Mouse (Mus musculus) erythroblast, adult 5-6 weeks (primary cell): Measurements from ENCODE around the gene Ulk2. TPM values are rescaled to one million over a fixed set of nuclear protein-coding genes. Genes with fewer than 3 reads are reported as not detected.

Experiments
- ATAC-seq: replicated peaks from 2 replicates; pipeline ENCODE4 v1.8.0; 2016; ENCODE audit warnings: moderate number of reproducible peaks, mild to moderate bottlenecking, moderate TSS enrichment, inconsistent platforms; ENCODE audit not compliant: poor library complexity, low FRiP score, severe bottlenecking
- total RNA-seq, 2 experiments: library from RNA; stranded (forward) in 1 of 2; stranded (reverse) in 1 of 2; fragments of 150-400 nt in 1 of 2; fragments of 200-764, 138-1000 nt in 1 of 2; gene quantifications; 2 replicates each; pipeline versions ENCODE4 v1.2.3 to v1.2.4; 2015 to 2017; ENCODE audit warnings: low replicate concordance in 2 of 2

Gene Ulk2
- total RNA-seq, 2 experiments from 2014 or later, result 7.5 to 8.5 TPM

- ATAC-seq, result no peak
Observed at GRCm38 (mm10) chr11:61774551-61775149, 80.2 kb downstream of the Ulk2 start.

- ATAC-seq, result peak; percentile 91
Observed at GRCm38 (mm10) chr11:61761584-61762407, 93.1 kb downstream of the Ulk2 start, which contains the start of gene Prpsap2. TSS of gene Prpsap2 (minus strand) at chr11:61762088.

- ATAC-seq, result peak; percentile 52
Observed at GRCm38 (mm10) chr11:61760518-61760917, 94.4 kb downstream of the Ulk2 start.

GRCm38 (mm10) chr11:61757151-61757550 is 97.7 kb downstream of the Ulk2 start:
- peak; percentile 80 for ATAC-seq

GRCm38 (mm10) chr11:61751612-61752011 is 103.3 kb downstream of the Ulk2 start:
- peak; percentile 78 for ATAC-seq

- ATAC-seq, result no peak
Observed at GRCm38 (mm10) chr11:61747161-61747560, 107.7 kb downstream of the Ulk2 start.

- ATAC-seq, result no peak
Observed at GRCm38 (mm10) chr11:61745781-61746180, 109.1 kb downstream of the Ulk2 start.

GRCm38 (mm10) chr11:61744460-61744859 is 110.4 kb downstream of the Ulk2 start:
- ATAC-seq, result 0 out of 2 replicates have a peak, but pooled peaks have one; percentile 60

GRCm38 (mm10) chr11:61743768-61744167 is 111.1 kb downstream of the Ulk2 start:
- ATAC-seq, result no peak

GRCm38 (mm10) chr11:61740500-61740899 is 114.4 kb downstream of the Ulk2 start:
- ATAC-seq, result no peak

- ATAC-seq, result no peak
Observed at GRCm38 (mm10) chr11:61737290-61737689, 117.6 kb downstream of the Ulk2 start.

- ATAC-seq, result no peak
Observed at GRCm38 (mm10) chr11:61732672-61733071, 122.2 kb downstream of the Ulk2 start.

GRCm38 (mm10) chr11:61728037-61728436 is 126.8 kb downstream of the Ulk2 start:
- ATAC-seq, result no peak

Other genes starting within 250 kb of the Ulk2 start
- gene Grap, start 201.8 kb downstream of the Ulk2 start, total RNA-seq (2015; ENCODE audit: low replicate concordance), result not detected in 2 replicates
- 0.56 TPM in 1 of 2 replicates, not detected in the other for gene Grap, start 201.8 kb downstream of the Ulk2 start, total RNA-seq (2017; ENCODE audit: low replicate concordance)
- gene Fam83g, start 171.0 kb downstream of the Ulk2 start, total RNA-seq (2015; ENCODE audit: low replicate concordance), result not detected in 2 replicates
- gene Fam83g, start 171.0 kb downstream of the Ulk2 start, total RNA-seq (2017; ENCODE audit: low replicate concordance), result 0.17 TPM in 1 of 2 replicates, not detected in the other
- not detected in 2 replicates for gene Slc5a10, start 134.2 kb downstream of the Ulk2 start, total RNA-seq (2015; ENCODE audit: low replicate concordance)
- not detected in 2 replicates for gene Slc5a10, start 134.2 kb downstream of the Ulk2 start, total RNA-seq (2017; ENCODE audit: low replicate concordance)
- gene Prpsap2, start 93.0 kb downstream of the Ulk2 start, total RNA-seq (2015; ENCODE audit: low replicate concordance), result 6.7 and 13.2 TPM in 2 replicates
- 12.3 and 14.1 TPM in 2 replicates for gene Prpsap2, start 93.0 kb downstream of the Ulk2 start, total RNA-seq (2017; ENCODE audit: low replicate concordance)
- gene Akap10, start 75.2 kb upstream of the Ulk2 start, total RNA-seq (2015; ENCODE audit: low replicate concordance), result 20.4 and 22.8 TPM in 2 replicates
- 18.3 and 20.4 TPM in 2 replicates for gene Akap10, start 75.2 kb upstream of the Ulk2 start, total RNA-seq (2017; ENCODE audit: low replicate concordance)
- gene Specc1, start 101.7 kb upstream of the Ulk2 start, total RNA-seq (2015; ENCODE audit: low replicate concordance), result 950 and 990 TPM in 2 replicates
- 2,020 and 2,075 TPM in 2 replicates for gene Specc1, start 101.7 kb upstream of the Ulk2 start, total RNA-seq (2017; ENCODE audit: low replicate concordance)